Mouse (Mus musculus): ENCODE results near the gene Atn1.

- TF ChIP-seq CTCF (IDR thresholded peaks at IDR 0.05; ENCODE audit: borderline replicate concordance, insufficient read depth, low read depth, low read length), result no peak
- TF ChIP-seq POLR2A (IDR thresholded peaks at IDR 0.05; ENCODE audit: borderline replicate concordance, insufficient read depth, low read length), result no peak
Observed at GRCm38 (mm10) chr6:124704417-124704816, 51.9 kb downstream of the Atn1 start.

All from cerebellum, adult 2 months (tissue).